Mouse (Mus musculus): Measurements from ENCODE around the gene Pkn1.

Gene Pkn1

GRCm38 (mm10) chr8:83698661-83699453 lies at the start of gene Pkn1:
Gene Pkn1 (minus strand): TSS chr8:83699179.
- DNase-seq (ENCODE audit: low spot score) = peak; percentile 47

GRCm38 (mm10) chr8:83748708-83749107 lies 49.7 kb upstream of the Pkn1 start:
- DNase-seq (ENCODE audit: low spot score) = no peak

- DNase-seq (ENCODE audit: low spot score) = no peak
Observed at GRCm38 (mm10) chr8:83747661-83748346, 48.8 kb upstream of the Pkn1 start.

- DNase-seq (ENCODE audit: low spot score) = no peak
Observed at GRCm38 (mm10) chr8:83744070-83744469, 45.1 kb upstream of the Pkn1 start.

- DNase-seq (ENCODE audit: low spot score) = no peak
Observed at GRCm38 (mm10) chr8:83742968-83743367, 44.0 kb upstream of the Pkn1 start.

GRCm38 (mm10) chr8:83741849-83742655 lies 43.1 kb upstream of the Pkn1 start:
- DNase-seq (ENCODE audit: low spot score) = no peak

- no peak for DNase-seq (ENCODE audit: low spot score)
Observed at GRCm38 (mm10) chr8:83740976-83741741, 42.2 kb upstream of the Pkn1 start, which contains the start of gene Adgre5. Gene Adgre5 (minus strand): TSS chr8:83741326.

- DNase-seq (ENCODE audit: low spot score) = no peak
Observed at GRCm38 (mm10) chr8:83740586-83740975, 41.6 kb upstream of the Pkn1 start.

- no peak for DNase-seq (ENCODE audit: low spot score)
Observed at GRCm38 (mm10) chr8:83739711-83740468, 40.9 kb upstream of the Pkn1 start.

- DNase-seq (ENCODE audit: low spot score) = no peak
Observed at GRCm38 (mm10) chr8:83738949-83739710, 40.2 kb upstream of the Pkn1 start.

- DNase-seq (ENCODE audit: low spot score) = no peak
Observed at GRCm38 (mm10) chr8:83737852-83738562, 39.0 kb upstream of the Pkn1 start.

GRCm38 (mm10) chr8:83737346-83737745 lies 38.4 kb upstream of the Pkn1 start:
- DNase-seq (ENCODE audit: low spot score) = no peak

- DNase-seq (ENCODE audit: low spot score) = no peak
Observed at GRCm38 (mm10) chr8:83736681-83737080, 37.7 kb upstream of the Pkn1 start.

- DNase-seq (ENCODE audit: low spot score) = no peak
Observed at GRCm38 (mm10) chr8:83732919-83733318, 33.9 kb upstream of the Pkn1 start.

- DNase-seq (ENCODE audit: low spot score) = no peak
Observed at GRCm38 (mm10) chr8:83731906-83732305, 32.9 kb upstream of the Pkn1 start.

GRCm38 (mm10) chr8:83729009-83729807 lies 30.2 kb upstream of the Pkn1 start:
- DNase-seq (ENCODE audit: low spot score) = no peak

GRCm38 (mm10) chr8:83725521-83726102 lies 26.6 kb upstream of the Pkn1 start:
- no peak for DNase-seq (ENCODE audit: low spot score)

Measured in urinary bladder, postnatal 10 days (tissue).